Mouse (Mus musculus) hindbrain, embryonic 13.5 days (tissue): Measurements from ENCODE around the gene Msrb2. TPM values are rescaled to one million over a fixed set of nuclear protein-coding genes. Genes with fewer than 3 reads are reported as not detected.
A peak's percentile ranks its signal among the peaks of the same experiment; 100 is the strongest.

Experiments
- ATAC-seq: fragments of 200-750 bp; cut with Nextera tagmentation; 2 replicates; pipeline ENCODE4 v1.8.0; 2017; ENCODE audit warnings: moderate TSS enrichment; ENCODE audit not compliant: low FRiP score
- H3K27ac ChIP-seq: fragments of 300-500 bp; sonication (generic); 2 replicates; pipeline ENCODE4 v1.5.1; 2015; ENCODE audit warnings: inconsistent platforms, mild to moderate bottlenecking, moderate library complexity
- H3K27me3 ChIP-seq: fragments of 300-500 bp; sonication (generic); 2 replicates; pipeline ENCODE4 v1.6.1; 2015; ENCODE audit warnings: mild to moderate bottlenecking, inconsistent platforms
- H3K36me3 ChIP-seq: fragments of 300-500 bp; sonication (generic); 2 replicates; pipeline ENCODE4 v1.6.1; 2015; ENCODE audit warnings: mild to moderate bottlenecking, inconsistent platforms
- H3K4me1 ChIP-seq: fragments of 300-500 bp; sonication (generic); replicated peaks from 2 replicates; pipeline ENCODE4 v1.6.1; 2015; ENCODE audit warnings: inconsistent platforms
- H3K4me2 ChIP-seq: fragments of 300-500 bp; sonication (generic); 2 replicates; pipeline ENCODE4 v1.6.1; 2015; ENCODE audit warnings: inconsistent platforms, mild to moderate bottlenecking, moderate library complexity
- H3K4me3 ChIP-seq: fragments of 300-500 bp; sonication (generic); 2 replicates; pipeline ENCODE4 v1.5.1; 2015; ENCODE audit warnings: mild to moderate bottlenecking, inconsistent platforms
- H3K9ac ChIP-seq: fragments of 300-500 bp; sonication (generic); 2 replicates; pipeline ENCODE4 v1.6.1; 2015; ENCODE audit warnings: mild to moderate bottlenecking, inconsistent platforms
- H3K9me3 ChIP-seq: fragments of 300-500 bp; sonication (generic); 2 replicates; pipeline ENCODE4 v1.6.1; 2016; ENCODE audit warnings: inconsistent platforms
- WGBS: fragments of 180-500 bp; shearing (Covaris S2); methylation state at CpG from one replicate; pipeline ENCODE4 v1.1.7; 2015; 5-methylcytosine and 5-hydroxymethylcytosine counted together
- polyA plus RNA-seq: library from polyadenylated mRNA; unstranded; fragments of >200 nt; fragmentation: Nextera tagmentation; extraction: Ambion mirVana; gene quantifications from 2 replicates; pipeline ENCODE4 v1.2.1, GENCODE M21; 2015

The Msrb2 gene
- polyA plus RNA-seq, 1 experiment from 2014 or later: 10.4 TPM

- Histone ChIP-seq H3K9me3 (no peaks in the 10 kb centered on the region), H3K4me3 (peak overlapping the region; percentile 38), H3K27me3 (peaks cover 95% of the 10 kb centered on the region), H3K9ac (no peak overlapping the region), H3K36me3 (no peaks in the 10 kb centered on the region), H3K4me1 (peaks cover 26% of the 10 kb centered on the region), H3K27ac (no peak overlapping the region), H3K4me2 (peak overlapping the region; percentile 60)
- WGBS: 1% methylated on average over 33 of the region's 33 CpGs
- peak; percentile 47; the same call in 1 of the 2 replicates for ATAC-seq
Observed at GRCm38 (mm10) chr2:19430746-19431145, 59.5 kb downstream of the Msrb2 start.

GRCm38 (mm10) chr2:19431186-19431585 is 59.9 kb downstream of the Msrb2 start:
- under 1% methylated on average over 18 of the region's 18 CpGs for WGBS
- ATAC-seq: peak; percentile 74
- no peak overlapping the region for H3K9ac ChIP-seq
- H3K27me3 ChIP-seq: peaks cover 97% of the 10 kb centered on the region
- H3K4me2 ChIP-seq: peak overlapping the region; percentile 60
- H3K36me3 ChIP-seq: no peaks in the 10 kb centered on the region
- H3K4me1 ChIP-seq: peaks cover 26% of the 10 kb centered on the region
- peak overlapping the region; percentile 38 for H3K4me3 ChIP-seq
- H3K9me3 ChIP-seq: no peaks in the 10 kb centered on the region
- no peak overlapping the region for H3K27ac ChIP-seq

- Histone ChIP-seq H3K4me3 (0 out of 2 replicates have a peak overlapping the region, but pooled peaks have one; percentile 38), H3K9me3 (no peaks in the 10 kb centered on the region), H3K4me1 (peaks cover 26% of the 10 kb centered on the region), H3K9ac (no peak overlapping the region), H3K4me2 (peak overlapping the region; percentile 60), H3K27me3 (peaks cover 96% of the 10 kb centered on the region), H3K36me3 (no peaks in the 10 kb centered on the region), H3K27ac (no peak overlapping the region)
- WGBS: 2% methylated on average over 41 of the region's 41 CpGs
- peak; percentile 75 for ATAC-seq
Observed at GRCm38 (mm10) chr2:19431614-19432323, 60.5 kb downstream of the Msrb2 start.

DNA sequence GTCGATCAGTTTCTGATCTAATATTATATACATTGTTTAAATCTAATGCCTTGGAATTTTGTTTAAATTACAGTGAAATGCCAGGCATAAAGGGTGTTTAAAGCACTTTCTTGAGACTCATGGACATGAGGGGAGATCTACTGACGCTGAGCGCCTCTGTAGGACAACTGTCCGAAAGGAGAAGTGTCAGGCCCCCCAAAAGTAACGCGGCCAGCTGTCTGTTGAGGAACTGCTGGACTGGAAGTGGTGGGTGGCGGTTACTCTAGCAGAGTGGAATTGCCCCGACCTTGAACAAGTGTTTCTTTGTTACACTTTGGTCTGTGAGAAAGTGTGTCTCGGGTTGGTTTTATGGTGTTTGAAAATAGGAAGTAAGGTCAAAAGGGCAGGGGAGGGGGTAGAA is 73.1 kb downstream of the Msrb2 start:
- no peak overlapping the region for H3K4me2 ChIP-seq

More for the DNA sequence above, 73.1 kb downstream of the Msrb2 start:
- Histone ChIP-seq H3K4me3 (no peak overlapping the region), H3K4me1 (peaks cover 28% of the 10 kb centered on the region), H3K9me3 (no peaks in the 10 kb centered on the region), H3K27ac (no peak overlapping the region), H3K36me3 (no peaks in the 10 kb centered on the region), H3K27me3 (peaks cover 93% of the 10 kb centered on the region), H3K9ac (no peak overlapping the region)
- ATAC-seq: no peak
- 2% methylated on average over 9 of the region's 9 CpGs for WGBS

Other genes with a start within 250 kb of the Msrb2 start
- gene Armc3, start 172.1 kb upstream of the Msrb2 start, polyA plus RNA-seq: 1.2 and 2.0 TPM in 2 replicates
- 1.3 and 3.1 TPM in 2 replicates for gene Ptf1a, start 74.2 kb downstream of the Msrb2 start, polyA plus RNA-seq
- 0.48 TPM in 1 of 2 replicates, not detected in the other for gene 4921504E06Rik, start 182.5 kb downstream of the Msrb2 start, polyA plus RNA-seq